Mouse (Mus musculus) cerebellum, adult 9-11 months (tissue): Measurements from ENCODE around the gene Olfr917.

ENCODE experiments used
- DNase-seq: peaks from one replicate; pipeline ENCODE4 v3.0.0; 2022

Gene Olfr917

GRCm38 (mm10) chr9:38665742-38666141, at the start of gene Olfr917:
Gene Olfr917, minus strand, starts transcription at chr9:38665842.
- DNase-seq = no peak

DNA sequence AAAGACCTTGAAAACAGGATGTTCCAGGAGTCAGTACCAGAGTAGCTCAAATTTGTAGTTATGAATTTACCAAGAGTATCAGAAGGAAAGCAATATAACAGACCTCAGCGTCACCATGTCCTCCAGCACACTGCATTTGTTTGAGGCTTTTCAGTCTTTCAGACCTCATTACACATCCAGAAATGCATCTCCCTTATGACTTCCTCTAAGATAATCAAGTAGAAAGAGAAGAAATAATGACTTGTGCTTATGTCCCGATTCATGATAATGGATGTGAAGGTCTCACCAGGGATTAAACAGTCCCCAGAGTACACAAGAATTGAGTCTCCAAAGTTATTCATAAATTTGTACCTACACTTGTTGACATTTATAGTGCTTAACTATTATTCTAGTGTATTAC, 8.9 kb upstream of the Olfr917 start, which contains the start of gene Olfr918:
Gene Olfr918, minus strand, starts transcription at position 101 of the 400 bp plus-strand sequence.
- no peak for DNase-seq

DNA sequence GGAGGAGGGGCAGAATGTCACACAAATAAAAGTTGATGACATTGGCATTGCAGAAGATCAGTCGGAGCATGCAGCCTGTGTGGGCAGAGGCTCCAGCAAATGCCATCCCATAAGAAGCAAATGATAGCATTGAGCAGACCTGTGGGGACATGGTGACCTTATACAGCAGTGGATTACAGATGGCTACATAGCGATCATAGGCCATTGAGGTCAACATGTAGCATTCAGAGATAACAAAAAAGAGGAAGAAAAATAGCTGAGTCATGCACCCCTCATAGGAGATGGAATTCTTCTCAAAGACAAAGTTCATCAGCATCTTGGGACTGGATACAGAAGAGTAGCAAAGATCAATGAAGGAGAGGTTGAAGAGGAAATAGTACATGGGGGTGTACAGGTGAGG, 7.2 kb upstream of the Olfr917 start:
- no peak for DNase-seq

GRCm38 (mm10) chr9:38659775-38660174, 5.9 kb downstream of the Olfr917 start, which contains the start of gene Olfr916:
Gene Olfr916, minus strand, starts transcription at chr9:38659875.
- no peak for DNase-seq

DNA sequence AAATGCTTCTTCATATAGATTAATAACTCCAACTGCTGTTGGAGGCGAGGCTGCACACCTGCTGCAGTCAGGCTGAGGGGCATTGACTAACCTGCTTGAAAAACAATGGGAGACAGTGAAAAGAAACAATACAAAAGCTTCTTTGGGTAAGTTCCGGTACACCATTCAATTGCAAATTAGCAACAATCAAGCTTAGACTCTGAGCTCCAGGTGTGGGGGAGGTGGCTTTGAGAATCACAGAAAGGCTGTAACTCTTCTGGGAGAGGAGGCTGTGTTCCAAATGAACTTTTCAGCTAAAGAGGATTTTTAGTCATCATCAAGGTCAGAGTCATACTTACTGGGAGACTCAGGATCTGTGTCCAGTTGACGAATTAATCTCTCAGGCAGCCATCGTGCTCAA, 33.2 kb downstream of the Olfr917 start:
- no peak for DNase-seq
